In genomic region chr7:145283487-145284187, GRCm38 (mm10) we compare ENCODE assay signal across 8 mouse cellular contexts. TPM values are rescaled to one million over a fixed set of nuclear protein-coding genes. Genes with fewer than 3 reads are reported as not detected.
A peak's percentile ranks its signal among the peaks of the same experiment; 100 is the strongest.
DNase-seq lines count a peak whose midpoint lies in the region; ATAC-seq and TF ChIP-seq lines count a peak whose summit lies in the region.

TSS of gene Tpcn2 (minus strand) at chr7:145284011.

- peak; percentile 97 for ATAC-seq in forebrain, postnatal 0 days
- peak; percentile 92 for ATAC-seq in lung, embryonic 15.5 days (ENCODE audit: borderline replicate concordance, extremely low read depth, low FRiP score, low TSS enrichment)

- peaks cover 0 to 14% of the 10 kb centered on the region in 2 experiments; a peak in 3 of 4 replicates for H3K4me1 ChIP-seq in MEL (ENCODE audit: control insufficient read depth in 1 of 2, insufficient read depth in 2 of 2, low read length in 2 of 2)
- peaks cover 32% of the 10 kb centered on the region for H3K4me1 ChIP-seq in cerebellum, adult 2 months (ENCODE audit: control insufficient read depth, insufficient read depth, low read length)
- H3K4me1 ChIP-seq in forebrain, postnatal 0 days (ENCODE audit: insufficient read depth): peaks cover 5% of the 10 kb centered on the region; the same call in 1 of the 2 replicates
- peaks cover 25% of the 10 kb centered on the region for H3K4me1 ChIP-seq in lung, embryonic 15.5 days

- H3K36me3 ChIP-seq in MEL (ENCODE audit: control insufficient read depth in 1 of 2, insufficient read depth in 2 of 2, low read length in 2 of 2): peaks cover 0 to 2% of the 10 kb centered on the region in 2 experiments; a peak in 1 of 4 replicates
- H3K36me3 ChIP-seq in forebrain, postnatal 0 days (ENCODE audit: insufficient read depth): no peaks in the 10 kb centered on the region
- H3K36me3 ChIP-seq in lung, embryonic 15.5 days: peaks cover 15% of the 10 kb centered on the region; the same call in 1 of the 2 replicates

- TF ChIP-seq POLR2A in MEL (IDR thresholded peaks at IDR 0.05; ENCODE audit: control insufficient read depth in 1 of 2, insufficient read depth in 1 of 2, low read depth in 1 of 2, low read length in 2 of 2, poor library complexity in 1 of 2): peak; percentile 33 to 69; a peak in 1 of 4 replicates
- TF ChIP-seq POLR2A in cerebellum, adult 2 months (IDR thresholded peaks at IDR 0.05; ENCODE audit: borderline replicate concordance, insufficient read depth, low read length): peak; percentile 61; the same call in 1 of the 2 replicates

- H3K4me2 ChIP-seq in forebrain, postnatal 0 days (ENCODE audit: low read depth): peak within 1 kb of the TSS; percentile 60
- peak within 1 kb of the TSS; percentile 81 for H3K4me2 ChIP-seq in lung, embryonic 15.5 days

- peak within 1 kb of the TSS; percentile 61 for H3K9ac ChIP-seq in MEL (ENCODE audit: control insufficient read depth, low read depth, low read length, poor library complexity, severe bottlenecking)
- peak within 1 kb of the TSS; percentile 6; the same call in 1 of the 2 replicates for H3K9ac ChIP-seq in forebrain, postnatal 0 days
- H3K9ac ChIP-seq in lung, embryonic 15.5 days: peak within 1 kb of the TSS; percentile 64

- peak within 1 kb of the TSS; percentile 78 to 100 for H3K4me3 ChIP-seq in MEL (ENCODE audit: control insufficient read depth in 1 of 2, insufficient read depth in 1 of 2, low read depth in 2 of 2, low read length in 2 of 2)
- H3K4me3 ChIP-seq in cerebellum, adult 2 months (replicated peaks; ENCODE audit: insufficient read depth, low read depth, low read length): peak within 1 kb of the TSS; percentile 63
- peak within 1 kb of the TSS; percentile 43 for H3K4me3 ChIP-seq in forebrain, postnatal 0 days (ENCODE audit: low read depth, low read length)
- peak within 1 kb of the TSS; percentile 52 for H3K4me3 ChIP-seq in lung, embryonic 15.5 days

- DNase-seq in MEL (ENCODE audit: low read depth, low spot score): peak; percentile 96
- peak; percentile 93 to 96 for DNase-seq in cerebellum, adult 2 months
- DNase-seq in forebrain, postnatal 0 days: peak; percentile 89
- peak; percentile 95 for DNase-seq in heart, postnatal 4 days
- DNase-seq in layer of hippocampus, adult 8-10 months (ENCODE audit: low spot score in 2 of 2): peak; percentile 87
- DNase-seq in ovary, adult 18-20 months (ENCODE audit: low spot score): peak; percentile 92
- peak; percentile 92 for DNase-seq in thymus, postnatal 0 days (ENCODE audit: low spot score)

- 4% methylated on average over 18 of the region's 18 CpGs for WGBS in cerebellum, adult 2 months
- WGBS in forebrain, postnatal 0 days: 5% methylated on average over 18 of the region's 18 CpGs
- 1% methylated on average over 18 of the region's 18 CpGs for WGBS in lung, embryonic 15.5 days

- H3K27ac ChIP-seq in MEL (ENCODE audit: control insufficient read depth, low read depth, low read length): no peak within 1 kb of the TSS
- H3K27ac ChIP-seq in cerebellum, adult 2 months (ENCODE audit: insufficient read depth, low read length): 0 out of 2 replicates have a peak within 1 kb of the TSS, but pooled peaks have one; percentile 5
- H3K27ac ChIP-seq in forebrain, postnatal 0 days (ENCODE audit: low read depth, low read length): no peak within 1 kb of the TSS
- peak within 1 kb of the TSS; percentile 64 for H3K27ac ChIP-seq in lung, embryonic 15.5 days

- peaks cover 2% of the 10 kb centered on the region for H3K79me2 ChIP-seq in MEL (ENCODE audit: control insufficient read depth, insufficient read depth, low read length, poor library complexity)

- no peaks in the 10 kb centered on the region for H3K27me3 ChIP-seq in MEL (ENCODE audit: control insufficient read depth in 1 of 2, insufficient read depth in 2 of 2, low read length in 2 of 2)
- no peaks in the 10 kb centered on the region for H3K27me3 ChIP-seq in cerebellum, adult 2 months (ENCODE audit: control insufficient read depth, insufficient read depth, low read length)
- H3K27me3 ChIP-seq in forebrain, postnatal 0 days (ENCODE audit: insufficient read depth, low read length): no peaks in the 10 kb centered on the region
- H3K27me3 ChIP-seq in lung, embryonic 15.5 days: no peaks in the 10 kb centered on the region

- TF ChIP-seq RAD21 in MEL (IDR thresholded peaks at IDR 0.05; ENCODE audit: low read depth, low read length): no peak

- H3K9me3 ChIP-seq in MEL (replicated peaks; ENCODE audit: insufficient read depth, low read length): no peaks in the 10 kb centered on the region
- no peaks in the 10 kb centered on the region for H3K9me3 ChIP-seq in forebrain, postnatal 0 days (ENCODE audit: low read length)
- no peaks in the 10 kb centered on the region for H3K9me3 ChIP-seq in lung, embryonic 15.5 days

- peak in 2 of 3 experiments; percentile 18 to 35; a peak in 1 of 6 replicates for TF ChIP-seq CTCF in MEL (IDR thresholded peaks at IDR 0.05 in 2 of 3, conservative IDR thresholded peaks at IDR 0.05 in 1 of 3; ENCODE audit: control insufficient read depth in 1 of 3, insufficient read depth in 1 of 3, low read depth in 2 of 3, low read length in 3 of 3, poor library complexity in 1 of 3, severe bottlenecking in 1 of 3)
- TF ChIP-seq CTCF in cerebellum, adult 2 months (IDR thresholded peaks at IDR 0.05; ENCODE audit: borderline replicate concordance, insufficient read depth, low read depth, low read length): peak; percentile 56; the same call in 1 of the 2 replicates
- peak; percentile 78 for TF ChIP-seq CTCF in forebrain, postnatal 0 days (IDR thresholded peaks at IDR 0.05; ENCODE audit: low read depth)

- TF ChIP-seq EP300 in MEL (IDR thresholded peaks at IDR 0.05; ENCODE audit: low read depth in 1 of 2, low read length in 2 of 2): no peak

TF ChIP-seq in MEL, 35 proteins besides CTCF, POLR2A, EP300 and RAD21:
- no peak for TF ChIP-seq E2F4 (IDR thresholded peaks at IDR 0.05; ENCODE audit: borderline replicate concordance, low read depth, low read length)
- TF ChIP-seq MAZ (IDR thresholded peaks at IDR 0.05; ENCODE audit: low read depth, low read length): peak; percentile 12; the same call in 1 of the 2 replicates
- TF ChIP-seq ZMIZ1 (IDR thresholded peaks at IDR 0.05; ENCODE audit: low read depth, low read length): no peak
- TF ChIP-seq JUND (IDR thresholded peaks at IDR 0.05; ENCODE audit: low read depth, low read length): no peak
- no peak for TF ChIP-seq USF1 (IDR thresholded peaks at IDR 0.05; ENCODE audit: low read depth, low read length)
- TF ChIP-seq ELF1 (IDR thresholded peaks at IDR 0.05; ENCODE audit: low read depth, low read length): peak; percentile 86
- TF ChIP-seq USF2 (IDR thresholded peaks at IDR 0.05; ENCODE audit: borderline replicate concordance in 1 of 2, insufficient read depth in 1 of 2, low read depth in 1 of 2, low read length in 2 of 2): no peak
- no peak for TF ChIP-seq NRF1 (IDR thresholded peaks at IDR 0.05; ENCODE audit: insufficient read depth, low read depth, low read length, poor library complexity, severe bottlenecking)
- no peak for TF ChIP-seq SMC3 (IDR thresholded peaks at IDR 0.05; ENCODE audit: low read depth, low read length)
- TF ChIP-seq MXI1 (IDR thresholded peaks at IDR 0.05; ENCODE audit: low read depth, low read length): no peak
- TF ChIP-seq TBP (IDR thresholded peaks at IDR 0.05; ENCODE audit: low read depth, low read length): peak; percentile 27; the same call in 1 of the 2 replicates
- no peak for TF ChIP-seq MAFK (IDR thresholded peaks at IDR 0.05; ENCODE audit: borderline replicate concordance, low read depth, low read length)
- no peak for TF ChIP-seq POLR2AphosphoS5 (IDR thresholded peaks at IDR 0.05; ENCODE audit: borderline replicate concordance, low read depth, low read length)
- no peak for TF ChIP-seq POLR2AphosphoS2 (IDR thresholded peaks at IDR 0.05; ENCODE audit: low read length)
- no peak for TF ChIP-seq BHLHE40 (IDR thresholded peaks at IDR 0.05; ENCODE audit: borderline replicate concordance, low read depth, low read length)
- no peak for TF ChIP-seq ZKSCAN1 (IDR thresholded peaks at IDR 0.05; ENCODE audit: low read depth, low read length)
- TF ChIP-seq CHD2 (IDR thresholded peaks at IDR 0.05; ENCODE audit: low read length): no peak
- TF ChIP-seq MYC (IDR thresholded peaks at IDR 0.05; ENCODE audit: low read depth, low read length): no peak
- no peak for TF ChIP-seq ETS1 (IDR thresholded peaks at IDR 0.05; ENCODE audit: low read depth, low read length)
- peak; percentile 74 for TF ChIP-seq NELFE (IDR thresholded peaks at IDR 0.05; ENCODE audit: low read depth, low read length)
- TF ChIP-seq SIN3A (IDR thresholded peaks at IDR 0.05; ENCODE audit: low read length): no peak
- TF ChIP-seq HCFC1 (IDR thresholded peaks at IDR 0.05; ENCODE audit: low read depth, low read length): peak; percentile 51; the same call in 1 of the 2 replicates
- TF ChIP-seq ZNF384 (IDR thresholded peaks at IDR 0.05; ENCODE audit: low read depth, low read length): no peak

RNA-seq across cellular contexts. Expression of gene Tpcn2, which starts in this region (rescaled TPM):
- 5.5 and 6.4 TPM in 2 replicates for total RNA-seq in MEL (2012; rRNA removed)
- polyA plus RNA-seq in MEL (2012; ENCODE audit: insufficient read depth in 1 of 2, insufficient read length in 2 of 2, low read depth in 1 of 2, low replicate concordance in 2 of 2, missing spikeins in 1 of 2): 10 to 100 TPM in 1 of 2 experiments, not detected in 1; 10.3 TPM
- polyA plus RNA-seq in cerebellum, adult 2 months (2012; rRNA removed): 24.4 and 29.0 TPM in 2 replicates
- 2.5 and 2.9 TPM in 2 replicates for total RNA-seq in forebrain, postnatal 0 days (2014; rRNA removed)
- polyA plus RNA-seq in forebrain, postnatal 0 days (2015; fragmentation: Nextera tagmentation; extraction: Ambion mirVana): 1.2 and 1.3 TPM in 2 replicates
- total RNA-seq in heart, postnatal 4 days (2021): 1 to 10 TPM; 7.0 to 9.8 TPM
- 10 to 100 TPM in 2 of 4 experiments, 1 to 10 TPM in 2; 8.3 to 14.3 (median 10.5) TPM for total RNA-seq in layer of hippocampus, adult 8-10 months (2022)
- polyA plus RNA-seq in lung, embryonic 15.5 days (2015; fragmentation: Nextera tagmentation; extraction: Ambion mirVana): 10.0 and 10.9 TPM in 2 replicates
- polyA plus RNA-seq in thymus, postnatal 0 days (2015; fragmentation: Nextera tagmentation; extraction: Ambion mirVana): 10.5 and 13.4 TPM in 2 replicates

Comparison
In these comparisons a context has a peak if more than half of its experiments do, and no peak if none do; other contexts are left out.
1. H3K27ac ChIP-seq: peak in cerebellum, adult 2 months (single experiment) and lung, embryonic 15.5 days (single experiment); none in MEL (single experiment) and forebrain, postnatal 0 days (single experiment).
2. H3K9ac ChIP-seq: peak in every context shown above with its lines; median percentile 64 in lung, embryonic 15.5 days; 61 in MEL; 6 in forebrain, postnatal 0 days.
3. CTCF ChIP-seq: peak in every context shown above with its lines; median percentile 78 in forebrain, postnatal 0 days; 56 in cerebellum, adult 2 months; 26 in MEL.
4. Peak in every context shown above with its lines, with median percentiles within 50 percentile points of each other: DNase-seq and H3K4me3 ChIP-seq.